ENCODE assay signal across 8 mouse cellular contexts in genomic region chr11:118476396-118477373, GRCm38 (mm10). TPM values are rescaled to one million over a fixed set of nuclear protein-coding genes. Genes with fewer than 3 reads are reported as not detected.
DNase-seq lines count a peak whose midpoint lies in the region; ATAC-seq lines count a peak whose summit lies in the region.

Engase (plus strand) TSS chr11:118476829.

- peak; percentile 99 for ATAC-seq in erythroblast, adult 5-6 weeks (replicated peaks; ENCODE audit: low FRiP score, poor library complexity, severe bottlenecking)
- peak; percentile 99 for ATAC-seq in kidney, embryonic 15.5 days (replicated peaks; ENCODE audit: low FRiP score)
- ATAC-seq in monocyte, adult 5-6 weeks (replicated peaks; ENCODE audit: insufficient number of reproducible peaks, low FRiP score, low TSS enrichment, poor library complexity, severe bottlenecking), result peak; percentile 99

- H3K4me2 ChIP-seq in kidney, embryonic 15.5 days, result peak within 1 kb of the TSS; percentile 94

- H3K36me3 ChIP-seq in heart, embryonic 10.5 days, result peaks cover 11% of the 10 kb centered on the region; the same call in 1 of the 2 replicates
- H3K36me3 ChIP-seq in kidney, embryonic 15.5 days, result peaks cover 11% of the 10 kb centered on the region

- peak within 1 kb of the TSS; percentile 90 for H3K4me3 ChIP-seq in heart, embryonic 10.5 days
- H3K4me3 ChIP-seq in kidney, embryonic 15.5 days (replicated peaks), result peak within 1 kb of the TSS; percentile 71

- H3K27me3 ChIP-seq in heart, embryonic 10.5 days (ENCODE audit: insufficient read depth, poor library complexity, severe bottlenecking), result no peaks in the 10 kb centered on the region
- no peaks in the 10 kb centered on the region for H3K27me3 ChIP-seq in kidney, embryonic 15.5 days

- peak; percentile 87 to 89 for DNase-seq in B cell, adult 2 months
- DNase-seq in brain, adult 2 months (ENCODE audit: low read depth, low spot score), result peak; percentile 99
- DNase-seq in heart, embryonic 10.5 days (ENCODE audit: low spot score), result peak; percentile 99
- DNase-seq in liver, result peak; percentile 96
- peak; percentile 93 to 95 for DNase-seq in spleen, postnatal 4 days (ENCODE audit: low spot score in 2 of 2)

- H3K4me1 ChIP-seq in heart, embryonic 10.5 days, result peaks cover 14% of the 10 kb centered on the region
- peaks cover 14% of the 10 kb centered on the region for H3K4me1 ChIP-seq in kidney, embryonic 15.5 days

- peak within 1 kb of the TSS; percentile 71 for H3K9ac ChIP-seq in kidney, embryonic 15.5 days

- H3K27ac ChIP-seq in heart, embryonic 10.5 days, result peak within 1 kb of the TSS; percentile 90
- H3K27ac ChIP-seq in kidney, embryonic 15.5 days, result 0 out of 2 replicates have a peak within 1 kb of the TSS, but pooled peaks have one; percentile 51

- under 1% methylated on average over 57 of the region's 57 CpGs for WGBS in heart, embryonic 10.5 days
- under 1% methylated on average over 57 of the region's 57 CpGs for WGBS in kidney, embryonic 15.5 days

- H3K9me3 ChIP-seq in heart, embryonic 10.5 days, result no peaks in the 10 kb centered on the region
- H3K9me3 ChIP-seq in kidney, embryonic 15.5 days (replicated peaks), result no peaks in the 10 kb centered on the region

RNA-seq across cellular contexts. Expression of gene Engase, which starts in this region (rescaled TPM):
- total RNA-seq in erythroblast, adult 5-6 weeks (2015; ENCODE audit: low replicate concordance), result 0.63 and 2.1 TPM in 2 replicates
- 0.84 and 0.85 TPM in 2 replicates for total RNA-seq in erythroblast, adult 5-6 weeks (2017; ENCODE audit: low replicate concordance)
- polyA plus RNA-seq in heart, embryonic 10.5 days (2016; fragmentation: Nextera tagmentation; extraction: Ambion mirVana), result 5.1 and 7.8 TPM in 2 replicates
- 5.4 and 8.7 TPM in 2 replicates for polyA plus RNA-seq in kidney, embryonic 15.5 days (2015; fragmentation: Nextera tagmentation; extraction: Ambion mirVana)
- total RNA-seq in monocyte, adult 5-6 weeks (2017), result 9.4 to 14.5 TPM (median 13.7 TPM) in 3 replicates

Comparison
In these comparisons a context has a peak if more than half of its experiments do, and no peak if none do; other contexts are left out.
1. Peak in every context shown above with its lines: DNase-seq, ATAC-seq, H3K4me3 ChIP-seq and H3K27ac ChIP-seq.